Mouse (Mus musculus): ENCODE results near the gene Ehhadh. TPM values are rescaled to one million over a fixed set of nuclear protein-coding genes. Genes with fewer than 3 reads are reported as not detected.

The Ehhadh gene
- total RNA-seq, 2 experiments from 2014 or later = 5.6 to 6.1 TPM

- ATAC-seq (replicated peaks; ENCODE audit: low FRiP score, low TSS enrichment, poor library complexity, severe bottlenecking) = no peak
Observed at GRCm38 (mm10) chr16:21743401-21743800, 44.2 kb downstream of the Ehhadh start.

- 0 out of 2 replicates have a peak, but pooled peaks have one; percentile 12 for ATAC-seq (replicated peaks; ENCODE audit: low FRiP score, low TSS enrichment, poor library complexity, severe bottlenecking)
Observed at GRCm38 (mm10) chr16:21742898-21743297, 44.7 kb downstream of the Ehhadh start.

DNA sequence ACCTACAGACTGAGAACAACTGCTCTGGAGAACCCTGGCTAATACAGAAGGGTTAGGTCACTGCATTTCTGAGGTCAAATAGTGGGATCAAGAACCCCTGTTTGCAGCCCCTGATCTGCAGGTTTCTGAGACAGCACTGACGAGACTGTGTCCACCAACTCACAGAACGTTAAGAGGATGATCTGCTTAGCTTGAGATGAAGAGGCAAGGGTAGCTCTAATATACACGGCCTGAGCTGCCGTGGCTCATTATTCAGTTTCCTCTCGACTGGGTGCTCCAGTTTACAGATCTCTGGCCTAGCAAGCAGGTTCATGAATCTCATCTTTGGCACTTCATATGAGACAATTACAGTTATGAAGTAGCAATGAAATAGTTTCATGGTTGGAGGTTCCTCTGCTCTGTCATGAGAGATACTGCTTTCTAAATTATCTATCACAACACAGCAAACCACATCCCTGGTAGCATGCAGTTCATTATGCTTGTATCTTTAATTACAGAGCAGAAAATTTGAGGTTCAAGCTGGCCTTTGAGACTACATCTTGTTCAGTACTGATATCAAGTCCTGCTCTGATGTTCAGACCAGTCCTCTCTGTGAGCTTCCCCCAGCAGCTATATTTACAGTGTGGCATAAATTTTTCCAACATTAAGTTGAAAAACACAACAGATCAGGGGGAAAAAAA is 45.3 kb downstream of the Ehhadh start:
- peak; percentile 90 for ATAC-seq (replicated peaks; ENCODE audit: low FRiP score, low TSS enrichment, poor library complexity, severe bottlenecking)

DNA sequence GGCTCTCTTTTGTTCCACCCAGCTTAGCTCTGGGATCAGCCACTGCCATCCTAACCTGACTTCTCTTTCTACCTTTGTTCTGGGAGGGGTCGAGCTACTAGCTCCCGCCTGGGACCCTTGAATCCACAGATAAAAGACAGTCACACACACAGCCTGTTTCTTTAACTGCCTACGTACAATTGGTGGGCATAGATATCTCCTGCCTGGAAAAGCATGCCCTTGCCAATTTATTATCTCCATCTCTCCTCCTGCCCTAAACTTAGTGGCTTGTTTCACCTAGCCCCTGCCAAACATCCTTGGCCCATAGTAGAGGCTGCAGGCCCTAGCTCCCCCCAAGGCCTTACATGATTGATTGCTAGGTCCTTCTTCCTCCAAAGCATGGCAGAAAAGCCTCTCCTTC is 46.1 kb downstream of the Ehhadh start:
- ATAC-seq (replicated peaks; ENCODE audit: low FRiP score, low TSS enrichment, poor library complexity, severe bottlenecking) = peak; percentile 49

DNA sequence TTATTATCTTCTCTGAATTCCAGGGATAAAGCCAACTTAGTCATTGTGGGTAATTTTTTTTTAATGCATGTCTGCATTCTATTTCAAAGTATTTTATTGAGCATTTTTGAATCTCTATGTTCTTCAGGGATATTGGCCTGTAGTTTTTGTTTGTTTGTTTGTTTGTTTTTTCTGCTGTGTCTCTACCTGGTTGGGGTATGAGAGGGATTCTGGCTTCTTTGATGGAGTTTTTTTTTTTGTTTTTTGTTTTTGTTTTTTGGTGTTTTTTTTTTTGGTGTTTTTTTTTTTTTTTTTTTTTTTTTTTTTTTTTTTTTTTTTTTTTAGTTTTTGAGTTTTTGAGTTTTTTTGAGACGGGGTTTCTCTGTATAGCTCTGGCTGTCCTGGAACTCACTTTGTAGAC is 52.0 kb downstream of the Ehhadh start:
- no peak for ATAC-seq (replicated peaks; ENCODE audit: low FRiP score, low TSS enrichment, poor library complexity, severe bottlenecking)

DNA sequence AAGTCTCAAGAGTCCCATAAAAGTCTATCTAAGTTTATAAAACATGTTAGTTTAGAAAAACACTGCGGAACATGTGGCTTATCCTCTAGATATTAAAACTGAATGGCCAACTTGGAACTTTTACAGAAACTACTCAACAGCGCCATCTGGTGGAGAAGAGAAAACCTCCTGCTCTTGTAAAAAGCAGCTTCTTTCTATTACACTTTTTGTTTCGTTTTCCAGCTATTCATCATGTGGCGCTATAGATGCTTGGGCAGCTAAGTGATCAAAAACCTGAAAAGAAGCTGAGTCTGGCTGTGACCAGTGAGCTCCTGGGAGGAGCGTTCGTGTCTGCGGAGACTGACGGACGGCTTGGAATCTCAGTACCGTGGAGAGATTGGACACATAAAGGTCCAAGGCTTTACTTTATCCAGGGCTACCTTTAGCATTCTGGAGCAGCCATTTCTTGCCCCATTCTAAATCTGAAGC is 59.7 kb downstream of the Ehhadh start:
- ATAC-seq (replicated peaks; ENCODE audit: low FRiP score, low TSS enrichment, poor library complexity, severe bottlenecking) = peak; percentile 70

DNA sequence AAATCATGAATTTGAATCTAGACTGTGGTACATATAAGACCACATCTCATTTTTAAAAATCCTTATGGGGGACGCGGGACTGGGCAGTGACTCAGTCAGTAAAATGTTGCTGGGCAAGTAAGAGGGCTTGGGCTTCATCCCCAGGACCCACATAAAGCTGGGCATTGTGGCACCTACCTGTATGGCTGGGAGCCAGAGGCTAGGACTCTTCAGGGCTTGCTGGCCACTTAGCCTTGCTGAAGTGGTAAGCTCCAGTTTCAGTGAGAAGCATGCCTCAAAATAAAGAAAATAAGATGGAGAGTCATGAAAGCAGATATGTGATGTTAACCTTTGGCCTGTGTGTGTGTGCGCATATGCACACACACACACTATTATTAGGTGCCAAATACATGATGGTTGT is 60.2 kb downstream of the Ehhadh start:
- ATAC-seq (replicated peaks; ENCODE audit: low FRiP score, low TSS enrichment, poor library complexity, severe bottlenecking) = no peak

GRCm38 (mm10) chr16:21724261-21724660 is 63.3 kb downstream of the Ehhadh start:
- ATAC-seq (replicated peaks; ENCODE audit: low FRiP score, low TSS enrichment, poor library complexity, severe bottlenecking) = no peak

GRCm38 (mm10) chr16:21719770-21720169 is 67.8 kb downstream of the Ehhadh start:
- no peak for ATAC-seq (replicated peaks; ENCODE audit: low FRiP score, low TSS enrichment, poor library complexity, severe bottlenecking)

GRCm38 (mm10) chr16:21714516-21714915 is 73.1 kb downstream of the Ehhadh start:
- no peak for ATAC-seq (replicated peaks; ENCODE audit: low FRiP score, low TSS enrichment, poor library complexity, severe bottlenecking)

Other genes starting within 250 kb of the Ehhadh start
- 0.25 and 0.57 TPM in 2 replicates for gene 2510009E07Rik, start 93.1 kb downstream of the Ehhadh start, total RNA-seq (2014; fragmentation: Nextera tagmentation)
- 0.23 and 2.4 TPM in 2 replicates for gene 2510009E07Rik, start 93.1 kb downstream of the Ehhadh start, total RNA-seq (2017)
- 0.67 and 1.5 TPM in 2 replicates for gene Map3k13, start 6.5 kb upstream of the Ehhadh start, total RNA-seq (2014; fragmentation: Nextera tagmentation)
- 0.14 and 0.15 TPM in 2 replicates for gene Map3k13, start 6.5 kb upstream of the Ehhadh start, total RNA-seq (2017)
- gene Tmem41a, start 159.7 kb upstream of the Ehhadh start, total RNA-seq (2014; fragmentation: Nextera tagmentation) = 48.2 and 54.8 TPM in 2 replicates
- 15.9 and 39.1 TPM in 2 replicates for gene Tmem41a, start 159.7 kb upstream of the Ehhadh start, total RNA-seq (2017)
- 0.40 TPM in 1 of 2 replicates, not detected in the other for gene Liph, start 207.9 kb upstream of the Ehhadh start, total RNA-seq (2014; fragmentation: Nextera tagmentation)
- gene Liph, start 207.9 kb upstream of the Ehhadh start, total RNA-seq (2017) = 0.11 TPM in 1 of 2 replicates, not detected in the other
- 54.3 and 57.0 TPM in 2 replicates for gene Senp2, start 221.7 kb upstream of the Ehhadh start, total RNA-seq (2014; fragmentation: Nextera tagmentation)
- gene Senp2, start 221.7 kb upstream of the Ehhadh start, total RNA-seq (2017) = 50.2 and 52.0 TPM in 2 replicates

All from megakaryocyte-erythroid progenitor cell, adult 5-6 weeks (primary cell).